Mouse (Mus musculus): ENCODE measurements at regions not wholly inside any gene's neighbourhood (a gene's known extent, or its start where the extent isn't known, plus 50 kb on each side); places are given as distances from the start of the nearest gene placed in this dataset.

- no peak for TF ChIP-seq POLR2A (IDR thresholded peaks at IDR 0.05; ENCODE audit: insufficient read depth, low read length)
- TF ChIP-seq EP300 (IDR thresholded peaks at IDR 0.05; ENCODE audit: insufficient read depth, low read depth, low read length): no peak
- TF ChIP-seq CTCF (IDR thresholded peaks at IDR 0.05; ENCODE audit: low read depth, low read length): no peak
Measured at GRCm38 (mm10) chr3:56955799-56956121, 346.0 kb downstream of the Tm4sf1 start.

Data from ES-Bruce4 (cell line).